Mouse (Mus musculus): ENCODE measurements around the gene Oxct1. TPM values are rescaled to one million over a fixed set of nuclear protein-coding genes. Genes with fewer than 3 reads are reported as not detected.

Gene Oxct1
- polyA plus RNA-seq, 1 experiment: 17.4 TPM

GRCm38 (mm10) chr15:4139516-4139915 lies 113.3 kb downstream of the Oxct1 start:
- no peaks in the 10 kb centered on the region for H3K4me1 ChIP-seq (ENCODE audit: control insufficient read depth, insufficient read depth, insufficient read length)
- peaks cover 6% of the 10 kb centered on the region; the same call in 1 of the 2 replicates for H3K36me3 ChIP-seq (ENCODE audit: control insufficient read depth, insufficient read depth, low read length)
- TF ChIP-seq CTCF (IDR thresholded peaks at IDR 0.05; ENCODE audit: extremely low read depth, insufficient read depth, insufficient read length, insufficient replicate concordance) (no peak), POLR2A (IDR thresholded peaks at IDR 0.05; ENCODE audit: low read depth, low read length) (no peak)
- H3K27me3 ChIP-seq (ENCODE audit: control insufficient read depth, insufficient read depth, low read length): no peaks in the 10 kb centered on the region
- no peak overlapping the region for H3K27ac ChIP-seq (ENCODE audit: insufficient read depth, low read length)
- no peak for DNase-seq (ENCODE audit: low read depth in 1 of 2, low spot score in 2 of 2)
- no peak overlapping the region for H3K4me3 ChIP-seq (ENCODE audit: extremely low read depth, insufficient read depth, insufficient read length)
- WGBS: 93% methylated on average over 12 of the region's 12 CpGs

DNA sequence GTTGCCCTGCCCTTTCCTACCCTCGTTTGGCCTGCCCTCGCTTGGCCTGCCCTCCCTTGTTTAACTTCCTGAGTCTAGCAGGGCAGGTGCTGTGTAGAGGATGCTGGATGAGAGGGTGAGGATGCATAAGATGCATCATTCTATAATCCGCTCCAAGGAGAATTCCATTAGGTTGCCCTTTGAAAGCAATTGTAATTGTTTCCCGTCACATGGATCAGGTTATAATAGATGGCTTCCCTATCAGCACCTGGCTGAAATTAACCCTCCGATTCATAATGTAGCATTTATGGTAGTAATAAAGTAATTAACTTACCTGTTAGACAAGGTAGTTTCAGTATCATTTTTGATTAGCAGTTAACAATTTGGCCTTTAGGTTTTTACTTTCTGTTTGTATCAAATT lies 119.2 kb downstream of the Oxct1 start:
- Histone ChIP-seq H3K27me3 (ENCODE audit: control insufficient read depth, insufficient read depth, low read length) (no peaks in the 10 kb centered on the region), H3K27ac (ENCODE audit: insufficient read depth, low read length) (no peak overlapping the region), H3K36me3 (ENCODE audit: control insufficient read depth, insufficient read depth, low read length) (peaks cover 9% of the 10 kb centered on the region), H3K4me1 (ENCODE audit: control insufficient read depth, insufficient read depth, insufficient read length) (no peaks in the 10 kb centered on the region), H3K4me3 (ENCODE audit: extremely low read depth, insufficient read depth, insufficient read length) (no peak overlapping the region)
- DNase-seq (ENCODE audit: low read depth in 1 of 2, low spot score in 2 of 2): no peak
- WGBS: 92% methylated on average over 5 of the region's 5 CpGs
- TF ChIP-seq CTCF (IDR thresholded peaks at IDR 0.05; ENCODE audit: extremely low read depth, insufficient read depth, insufficient read length, insufficient replicate concordance) (no peak), POLR2A (IDR thresholded peaks at IDR 0.05; ENCODE audit: low read depth, low read length) (no peak)

- Histone ChIP-seq H3K27ac (ENCODE audit: insufficient read depth, low read length) (no peak overlapping the region), H3K27me3 (ENCODE audit: control insufficient read depth, insufficient read depth, low read length) (no peaks in the 10 kb centered on the region), H3K4me3 (ENCODE audit: extremely low read depth, insufficient read depth, insufficient read length) (no peak overlapping the region), H3K4me1 (ENCODE audit: control insufficient read depth, insufficient read depth, insufficient read length) (no peaks in the 10 kb centered on the region), H3K36me3 (ENCODE audit: control insufficient read depth, insufficient read depth, low read length) (peaks cover 8% of the 10 kb centered on the region)
- no peak for TF ChIP-seq CTCF (IDR thresholded peaks at IDR 0.05; ENCODE audit: extremely low read depth, insufficient read depth, insufficient read length, insufficient replicate concordance)
- no peak for TF ChIP-seq POLR2A (IDR thresholded peaks at IDR 0.05; ENCODE audit: low read depth, low read length)
- WGBS: 89% methylated on average over 2 of the region's 2 CpGs
- no peak for DNase-seq (ENCODE audit: low read depth in 1 of 2, low spot score in 2 of 2)
Observed at GRCm38 (mm10) chr15:4147700-4148099, 121.5 kb downstream of the Oxct1 start.

GRCm38 (mm10) chr15:4148649-4149389 lies 122.6 kb downstream of the Oxct1 start:
- H3K27ac ChIP-seq (ENCODE audit: insufficient read depth, low read length): no peak overlapping the region
- H3K36me3 ChIP-seq (ENCODE audit: control insufficient read depth, insufficient read depth, low read length): peaks cover 7% of the 10 kb centered on the region
- no peaks in the 10 kb centered on the region for H3K27me3 ChIP-seq (ENCODE audit: control insufficient read depth, insufficient read depth, low read length)
- no peak overlapping the region for H3K4me3 ChIP-seq (ENCODE audit: extremely low read depth, insufficient read depth, insufficient read length)
- no peak for TF ChIP-seq CTCF (IDR thresholded peaks at IDR 0.05; ENCODE audit: extremely low read depth, insufficient read depth, insufficient read length, insufficient replicate concordance)
- DNase-seq (ENCODE audit: low read depth in 1 of 2, low spot score in 2 of 2): no peak
- WGBS: 86% methylated on average over 8 of the region's 8 CpGs
- no peaks in the 10 kb centered on the region for H3K4me1 ChIP-seq (ENCODE audit: control insufficient read depth, insufficient read depth, insufficient read length)

GRCm38 (mm10) chr15:4154646-4155045 lies 128.5 kb downstream of the Oxct1 start:
- no peak overlapping the region for H3K27ac ChIP-seq (ENCODE audit: insufficient read depth, low read length)
- 97% methylated on average over 4 of the region's 4 CpGs for WGBS
- no peak for DNase-seq (ENCODE audit: low read depth in 1 of 2, low spot score in 2 of 2)

GRCm38 (mm10) chr15:4167946-4168345 lies 141.8 kb downstream of the Oxct1 start:
- 77% methylated on average over 2 of the region's 2 CpGs for WGBS
- Histone ChIP-seq H3K36me3 (ENCODE audit: control insufficient read depth, insufficient read depth, low read length) (no peaks in the 10 kb centered on the region), H3K4me1 (ENCODE audit: control insufficient read depth, insufficient read depth, insufficient read length) (no peaks in the 10 kb centered on the region; the same call in 1 of the 2 replicates), H3K4me3 (ENCODE audit: extremely low read depth, insufficient read depth, insufficient read length) (no peak overlapping the region), H3K27ac (ENCODE audit: insufficient read depth, low read length) (no peak overlapping the region), H3K27me3 (ENCODE audit: control insufficient read depth, insufficient read depth, low read length) (no peaks in the 10 kb centered on the region)
- no peak for DNase-seq (ENCODE audit: low read depth in 1 of 2, low spot score in 2 of 2)
- TF ChIP-seq POLR2A (IDR thresholded peaks at IDR 0.05; ENCODE audit: low read depth, low read length): no peak
- TF ChIP-seq CTCF (IDR thresholded peaks at IDR 0.05; ENCODE audit: extremely low read depth, insufficient read depth, insufficient read length, insufficient replicate concordance): no peak

More at GRCm38 (mm10) chr15:4154646-4155045, 128.5 kb downstream of the Oxct1 start:
- no peaks in the 10 kb centered on the region for H3K27me3 ChIP-seq (ENCODE audit: control insufficient read depth, insufficient read depth, low read length)
- peaks cover 5% of the 10 kb centered on the region for H3K36me3 ChIP-seq (ENCODE audit: control insufficient read depth, insufficient read depth, low read length)
- no peak overlapping the region for H3K4me3 ChIP-seq (ENCODE audit: extremely low read depth, insufficient read depth, insufficient read length)
- TF ChIP-seq CTCF (IDR thresholded peaks at IDR 0.05; ENCODE audit: extremely low read depth, insufficient read depth, insufficient read length, insufficient replicate concordance) (no peak), POLR2A (IDR thresholded peaks at IDR 0.05; ENCODE audit: low read depth, low read length) (no peak)
- H3K4me1 ChIP-seq (ENCODE audit: control insufficient read depth, insufficient read depth, insufficient read length): no peaks in the 10 kb centered on the region

GRCm38 (mm10) chr15:4171600-4171999 lies 145.4 kb downstream of the Oxct1 start:
- TF ChIP-seq CTCF (IDR thresholded peaks at IDR 0.05; ENCODE audit: extremely low read depth, insufficient read depth, insufficient read length, insufficient replicate concordance) (no peak), POLR2A (IDR thresholded peaks at IDR 0.05; ENCODE audit: low read depth, low read length) (no peak)
- Histone ChIP-seq H3K27me3 (ENCODE audit: control insufficient read depth, insufficient read depth, low read length) (no peaks in the 10 kb centered on the region), H3K4me1 (ENCODE audit: control insufficient read depth, insufficient read depth, insufficient read length) (no peaks in the 10 kb centered on the region; the same call in 1 of the 2 replicates), H3K27ac (ENCODE audit: insufficient read depth, low read length) (no peak overlapping the region), H3K36me3 (ENCODE audit: control insufficient read depth, insufficient read depth, low read length) (no peaks in the 10 kb centered on the region), H3K4me3 (ENCODE audit: extremely low read depth, insufficient read depth, insufficient read length) (no peak overlapping the region)
- no peak for DNase-seq (ENCODE audit: low read depth in 1 of 2, low spot score in 2 of 2)
- WGBS: 57% methylated on average over 2 of the region's 2 CpGs

Measured in spleen, adult 2 months (tissue).